Mouse (Mus musculus) heart, postnatal 14 days (tissue): ENCODE measurements at regions not wholly inside any gene's neighbourhood (a gene's known extent, or its start where the extent isn't known, plus 50 kb on each side); places are given as distances from the start of the nearest gene placed in this dataset.
A peak's percentile ranks its signal among the peaks of the same experiment; 100 is the strongest.

Source experiments
- DNase-seq, 2 experiments: peaks; one replicate each; pipeline ENCODE4 v3.0.0; 2021 to 2022
- intact Hi-C: fragments of 180-260 bp; cut with DNase I; formaldehyde crosslinking; loops from one replicate; pipeline ENCODE4 v1.15.1; 2025

- DNase-seq: no peak
- intact Hi-C loops: no loop called here
Observed at GRCm38 (mm10) chr19:15663659-15664255, 283.4 kb downstream of the Psat1 start.

GRCm38 (mm10) chr19:15658611-15659010, 288.5 kb downstream of the Psat1 start:
- intact Hi-C loops: no loop called here
- no peak for DNase-seq

- DNase-seq: no peak
- intact Hi-C loops: no loop called here
Observed at GRCm38 (mm10) chr19:15657846-15658245, 289.3 kb downstream of the Psat1 start.

- peak; percentile 6 to 36 for DNase-seq
- intact Hi-C loops: no loop called here
Observed at GRCm38 (mm10) chr19:15649368-15649767, 297.8 kb downstream of the Psat1 start.

- intact Hi-C loops: no loop called here
- DNase-seq: no peak
Observed at GRCm38 (mm10) chr19:15647313-15647712, 299.8 kb downstream of the Psat1 start.

- no peak for DNase-seq
- intact Hi-C loops: no loop called here
Observed at GRCm38 (mm10) chr19:15644786-15645185, 302.4 kb downstream of the Psat1 start.

- intact Hi-C loops: loop anchor here (5.0 to 10.0 kb wide), 2 partner anchors 583 to 1635 kb away; no protein-coding TSS in a partner anchor
- peak; percentile 47 to 72 for DNase-seq
Observed at GRCm38 (mm10) chr19:15617233-15617915, 329.8 kb downstream of the Psat1 start.

- intact Hi-C loops: loop anchor here (5.0 to 10.0 kb wide), 2 partner anchors 580 to 1633 kb away; no protein-coding TSS in a partner anchor
- peak; percentile 18 to 25 for DNase-seq
Observed at GRCm38 (mm10) chr19:15614648-15615561, 332.2 kb downstream of the Psat1 start.

- DNase-seq: no peak
- intact Hi-C loops: loop anchor here (10.0 kb wide), 1 partner anchor 576 kb away; no protein-coding TSS in a partner anchor
Observed at GRCm38 (mm10) chr19:15611137-15611758, 335.9 kb downstream of the Psat1 start.

- intact Hi-C loops: no loop called here
- DNase-seq: no peak
Observed at GRCm38 (mm10) chr19:15606440-15606839, 340.7 kb downstream of the Psat1 start.

- intact Hi-C loops: no loop called here
- no peak for DNase-seq
Observed at GRCm38 (mm10) chr19:15592821-15593220, 354.3 kb downstream of the Psat1 start.

- intact Hi-C loops: no loop called here
- no peak for DNase-seq
Observed at GRCm38 (mm10) chr19:15583782-15584693, 363.1 kb downstream of the Psat1 start.

- no peak for DNase-seq
- intact Hi-C loops: no loop called here
Observed at GRCm38 (mm10) chr19:15583106-15583781, 363.9 kb downstream of the Psat1 start.

GRCm38 (mm10) chr19:15571204-15571603, 375.9 kb downstream of the Psat1 start:
- no peak for DNase-seq
- intact Hi-C loops: no loop called here

GRCm38 (mm10) chr19:15561511-15561910, 385.6 kb downstream of the Psat1 start:
- intact Hi-C loops: no loop called here
- no peak for DNase-seq

- intact Hi-C loops: no loop called here
- DNase-seq: no peak
Observed at GRCm38 (mm10) chr19:15553953-15554352, 393.2 kb downstream of the Psat1 start.

GRCm38 (mm10) chr19:15517853-15518252, 429.3 kb downstream of the Psat1 start:
- intact Hi-C loops: no loop called here

GRCm38 (mm10) chr19:15516566-15517305, 430.4 kb downstream of the Psat1 start:
- no peak for DNase-seq
- intact Hi-C loops: no loop called here

More at GRCm38 (mm10) chr19:15517853-15518252, 429.3 kb downstream of the Psat1 start:
- no peak for DNase-seq
